Mouse (Mus musculus) cerebellum, adult 2 months (tissue): ENCODE measurements around the gene Dok1.

Experiments used
- CTCF ChIP-seq: fragments of 200-500 bp; IDR thresholded peaks from 2 replicates; pipeline ENCODE4 v1.5.1; 2011; ENCODE audit warnings: low read depth, mild to moderate bottlenecking, control low read depth, low read length, moderate library complexity, borderline replicate concordance; ENCODE audit not compliant: insufficient read depth
- POLR2A ChIP-seq: fragments of 200-500 bp; IDR thresholded peaks from 2 replicates; pipeline ENCODE4 v1.6.1; 2011; ENCODE audit warnings: low read length, control low read depth, borderline replicate concordance; ENCODE audit not compliant: insufficient read depth

DNA sequence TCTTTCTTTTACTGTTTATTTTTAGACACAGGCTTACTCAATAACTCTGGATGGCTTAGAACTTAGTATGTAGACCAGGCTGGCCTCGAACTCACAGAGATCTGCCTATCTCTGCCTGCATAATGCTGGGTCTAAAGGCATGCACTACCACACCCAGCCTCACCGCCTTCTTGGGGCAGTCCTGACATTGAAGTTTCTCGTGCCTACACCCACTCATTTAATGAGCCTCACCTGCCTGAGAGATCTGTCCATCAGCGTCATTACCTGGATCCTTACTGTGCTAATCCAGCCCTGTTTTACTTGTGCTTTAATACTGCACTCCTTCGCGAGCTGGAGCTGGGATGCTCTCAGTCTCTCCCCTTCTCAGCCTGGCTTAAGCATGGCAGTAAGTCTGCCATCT lies 21.5 kb downstream of the Dok1 start:
- TF ChIP-seq POLR2A (no peak), CTCF (no peak)
